Comparison of ENCODE assay signal across 8 mouse cellular contexts in genomic region chr8:56294886-56295555, GRCm38 (mm10). TPM values are rescaled to one million over a fixed set of nuclear protein-coding genes. Genes with fewer than 3 reads are reported as not detected.
DNase-seq lines count a peak whose midpoint lies in the region; ATAC-seq and TF ChIP-seq lines count a peak whose summit lies in the region.

No protein-coding gene starts in this region.

- 36% methylated on average over 14 of the region's 14 CpGs for WGBS in thymus, adult 2 months
- 13% methylated on average over 14 of the region's 14 CpGs for WGBS in liver, embryonic 12.5 days (ENCODE audit: insufficient replicate concordance)

- no peak for TF ChIP-seq CTCF in thymus, adult 2 months (IDR thresholded peaks at IDR 0.05; ENCODE audit: borderline replicate concordance, control insufficient read depth, extremely low read depth, insufficient read depth, low read length, poor library complexity)

- H3K4me2 ChIP-seq in liver, embryonic 12.5 days: peak overlapping the region; percentile 68

- no peak overlapping the region for H3K27ac ChIP-seq in thymus, adult 2 months (ENCODE audit: control insufficient read depth, insufficient read depth, low read length)
- H3K27ac ChIP-seq in liver, embryonic 12.5 days: no peak overlapping the region

- H3K36me3 ChIP-seq in thymus, adult 2 months (ENCODE audit: control insufficient read depth, insufficient read depth, low read length): no peaks in the 10 kb centered on the region
- no peaks in the 10 kb centered on the region for H3K36me3 ChIP-seq in liver, embryonic 12.5 days

- no peak overlapping the region; the same call in 1 of the 2 replicates for H3K9ac ChIP-seq in liver, embryonic 12.5 days

- H3K9me3 ChIP-seq in liver, embryonic 12.5 days (replicated peaks): no peaks in the 10 kb centered on the region

- peak overlapping the region; percentile 33; the same call in 1 of the 2 replicates for H3K4me3 ChIP-seq in thymus, adult 2 months (ENCODE audit: control insufficient read depth, insufficient read depth, low read length)
- H3K4me3 ChIP-seq in liver, embryonic 12.5 days: peak overlapping the region; percentile 54

- peak; percentile 4; the same call in 1 of the 2 replicates for ATAC-seq in frontal cortex, adult (ENCODE audit: low TSS enrichment)
- ATAC-seq in liver, embryonic 12.5 days: no peak
- no peak for ATAC-seq in monocyte, adult 5-6 weeks (replicated peaks; ENCODE audit: insufficient number of reproducible peaks, low FRiP score, low TSS enrichment, poor library complexity, severe bottlenecking)

- DNase-seq in frontal cortex, postnatal 14 days (ENCODE audit: low spot score in 2 of 2): no peak
- DNase-seq in thymus, adult 2 months: no peak
- DNase-seq in thymus, postnatal 10 days (ENCODE audit: low spot score in 2 of 2): no peak
- DNase-seq in thymus, postnatal 0 days (ENCODE audit: low spot score): no peak
- no peak for DNase-seq in left cerebral cortex, postnatal 4 days

- intact Hi-C loops in left cerebral cortex, postnatal 4 days (cut with DNase I): no loop called here

- TF ChIP-seq POLR2A in thymus, adult 2 months (IDR thresholded peaks at IDR 0.05; ENCODE audit: control insufficient read depth, extremely low read depth, insufficient read depth, low read length, poor library complexity): no peak

- no peaks in the 10 kb centered on the region for H3K27me3 ChIP-seq in thymus, adult 2 months (ENCODE audit: control insufficient read depth, insufficient read depth, low read length)
- peaks cover 18% of the 10 kb centered on the region for H3K27me3 ChIP-seq in liver, embryonic 12.5 days (replicated peaks)

- H3K4me1 ChIP-seq in thymus, adult 2 months (replicated peaks; ENCODE audit: control insufficient read depth, insufficient read depth, low read length): no peaks in the 10 kb centered on the region
- H3K4me1 ChIP-seq in liver, embryonic 12.5 days: no peaks in the 10 kb centered on the region

RNA-seq across cellular contexts. Expression of gene Hpgd, which starts 0.6 kb away (rescaled TPM):
- 15.9 and 21.1 TPM in 2 replicates for polyA plus RNA-seq in thymus, adult 2 months (2012; rRNA removed)
- 19.0 and 19.7 TPM in 2 replicates for polyA plus RNA-seq in liver, embryonic 12.5 days (2016; fragmentation: Nextera tagmentation; extraction: Ambion mirVana)
- 242 to 457 TPM (median 369 TPM) in 3 replicates for total RNA-seq in monocyte, adult 5-6 weeks (2017)
- polyA plus RNA-seq in thymus, postnatal 0 days (2015; fragmentation: Nextera tagmentation; extraction: Ambion mirVana): 115 and 137 TPM in 2 replicates
- total RNA-seq in left cerebral cortex, postnatal 4 days (2021): 1 to 10 TPM; 1.9 to 2.5 TPM
